Mouse (Mus musculus): ENCODE measurements around the gene Serpine1. TPM values are rescaled to one million over a fixed set of nuclear protein-coding genes. Genes with fewer than 3 reads are reported as not detected.

Gene Serpine1
- polyA plus RNA-seq, 1 experiment = 2.1 TPM

- Histone ChIP-seq H3K36me3 (ENCODE audit: control insufficient read depth, insufficient read depth, low read length) (peaks cover 7% of the 10 kb centered on the region), H3K27me3 (ENCODE audit: control insufficient read depth, insufficient read depth, low read length) (peaks cover 21% of the 10 kb centered on the region), H3K27ac (ENCODE audit: insufficient read depth, low read length) (no peak overlapping the region), H3K4me3 (ENCODE audit: extremely low read depth, insufficient read depth, insufficient read length) (peak overlapping the region; percentile 51; the same call in 1 of the 2 replicates), H3K4me1 (ENCODE audit: control insufficient read depth, insufficient read depth, insufficient read length) (peaks cover 28% of the 10 kb centered on the region)
- TF ChIP-seq POLR2A (IDR thresholded peaks at IDR 0.05; ENCODE audit: low read depth, low read length) (no peak), CTCF (IDR thresholded peaks at IDR 0.05; ENCODE audit: extremely low read depth, insufficient read depth, insufficient read length, insufficient replicate concordance) (no peak)
- peak; percentile 54 to 75 for DNase-seq (ENCODE audit: low read depth in 1 of 2, low spot score in 2 of 2)
- WGBS = under 1% methylated on average over 38 of the region's 49 CpGs
Observed at GRCm38 (mm10) chr5:137032641-137033074, 39.4 kb downstream of the Serpine1 start.

GRCm38 (mm10) chr5:137032033-137032421 is 40.0 kb downstream of the Serpine1 start:
- Histone ChIP-seq H3K27me3 (ENCODE audit: control insufficient read depth, insufficient read depth, low read length) (peaks cover 21% of the 10 kb centered on the region), H3K4me3 (ENCODE audit: extremely low read depth, insufficient read depth, insufficient read length) (peak overlapping the region; percentile 51), H3K4me1 (ENCODE audit: control insufficient read depth, insufficient read depth, insufficient read length) (peaks cover 28% of the 10 kb centered on the region), H3K27ac (ENCODE audit: insufficient read depth, low read length) (no peak overlapping the region), H3K36me3 (ENCODE audit: control insufficient read depth, insufficient read depth, low read length) (peaks cover 3% of the 10 kb centered on the region; the same call in 1 of the 2 replicates)
- 1% methylated on average over 26 of the region's 33 CpGs for WGBS
- no peak for DNase-seq (ENCODE audit: low read depth in 1 of 2, low spot score in 2 of 2)
- TF ChIP-seq CTCF (IDR thresholded peaks at IDR 0.05; ENCODE audit: extremely low read depth, insufficient read depth, insufficient read length, insufficient replicate concordance) (no peak), POLR2A (IDR thresholded peaks at IDR 0.05; ENCODE audit: low read depth, low read length) (no peak)

- Histone ChIP-seq H3K27me3 (ENCODE audit: control insufficient read depth, insufficient read depth, low read length) (peaks cover 21% of the 10 kb centered on the region), H3K4me3 (ENCODE audit: extremely low read depth, insufficient read depth, insufficient read length) (peak overlapping the region; percentile 51)
- DNase-seq (ENCODE audit: low read depth in 1 of 2, low spot score in 2 of 2) = no peak
Observed at GRCm38 (mm10) chr5:137031076-137032032, 40.7 kb downstream of the Serpine1 start.

GRCm38 (mm10) chr5:137030416-137030810 is 41.7 kb downstream of the Serpine1 start:
- Histone ChIP-seq H3K4me3 (ENCODE audit: extremely low read depth, insufficient read depth, insufficient read length) (peak overlapping the region; percentile 10; the same call in 1 of the 2 replicates), H3K4me1 (ENCODE audit: control insufficient read depth, insufficient read depth, insufficient read length) (peaks cover 28% of the 10 kb centered on the region), H3K27ac (ENCODE audit: insufficient read depth, low read length) (no peak overlapping the region), H3K27me3 (ENCODE audit: control insufficient read depth, insufficient read depth, low read length) (peaks cover 21% of the 10 kb centered on the region), H3K36me3 (ENCODE audit: control insufficient read depth, insufficient read depth, low read length) (no peaks in the 10 kb centered on the region; the same call in 1 of the 2 replicates)
- no peak for DNase-seq (ENCODE audit: low read depth in 1 of 2, low spot score in 2 of 2)
- TF ChIP-seq CTCF (IDR thresholded peaks at IDR 0.05; ENCODE audit: extremely low read depth, insufficient read depth, insufficient read length, insufficient replicate concordance) = no peak
- no peak for TF ChIP-seq POLR2A (IDR thresholded peaks at IDR 0.05; ENCODE audit: low read depth, low read length)
- 17% methylated on average over 22 of the region's 22 CpGs for WGBS

More at GRCm38 (mm10) chr5:137031076-137032032, 40.7 kb downstream of the Serpine1 start:
- peaks cover 28% of the 10 kb centered on the region for H3K4me1 ChIP-seq (ENCODE audit: control insufficient read depth, insufficient read depth, insufficient read length)
- WGBS = 4% methylated on average over 78 of the region's 78 CpGs
- no peak overlapping the region for H3K27ac ChIP-seq (ENCODE audit: insufficient read depth, low read length)
- TF ChIP-seq POLR2A (IDR thresholded peaks at IDR 0.05; ENCODE audit: low read depth, low read length) (no peak), CTCF (IDR thresholded peaks at IDR 0.05; ENCODE audit: extremely low read depth, insufficient read depth, insufficient read length, insufficient replicate concordance) (no peak)
- no peaks in the 10 kb centered on the region; the same call in 1 of the 2 replicates for H3K36me3 ChIP-seq (ENCODE audit: control insufficient read depth, insufficient read depth, low read length)

- no peak overlapping the region for H3K27ac ChIP-seq (ENCODE audit: insufficient read depth, low read length)
- H3K27me3 ChIP-seq (ENCODE audit: control insufficient read depth, insufficient read depth, low read length) = peaks cover 21% of the 10 kb centered on the region
- H3K4me3 ChIP-seq (ENCODE audit: extremely low read depth, insufficient read depth, insufficient read length) = peak overlapping the region; percentile 10; the same call in 1 of the 2 replicates
- 2% methylated on average over 52 of the region's 52 CpGs for WGBS
- H3K36me3 ChIP-seq (ENCODE audit: control insufficient read depth, insufficient read depth, low read length) = no peaks in the 10 kb centered on the region
- TF ChIP-seq POLR2A (IDR thresholded peaks at IDR 0.05; ENCODE audit: low read depth, low read length) (no peak), CTCF (IDR thresholded peaks at IDR 0.05; ENCODE audit: extremely low read depth, insufficient read depth, insufficient read length, insufficient replicate concordance) (no peak)
- H3K4me1 ChIP-seq (ENCODE audit: control insufficient read depth, insufficient read depth, insufficient read length) = peaks cover 28% of the 10 kb centered on the region
- DNase-seq (ENCODE audit: low read depth in 1 of 2, low spot score in 2 of 2) = peak; percentile 84 to 90
Observed at GRCm38 (mm10) chr5:137029643-137030415, 42.2 kb downstream of the Serpine1 start.

GRCm38 (mm10) chr5:137029273-137029585 is 42.8 kb downstream of the Serpine1 start:
- Histone ChIP-seq H3K36me3 (ENCODE audit: control insufficient read depth, insufficient read depth, low read length) (no peaks in the 10 kb centered on the region), H3K4me3 (ENCODE audit: extremely low read depth, insufficient read depth, insufficient read length) (no peak overlapping the region), H3K4me1 (ENCODE audit: control insufficient read depth, insufficient read depth, insufficient read length) (peaks cover 28% of the 10 kb centered on the region), H3K27me3 (ENCODE audit: control insufficient read depth, insufficient read depth, low read length) (peaks cover 21% of the 10 kb centered on the region), H3K27ac (ENCODE audit: insufficient read depth, low read length) (no peak overlapping the region)
- TF ChIP-seq CTCF (IDR thresholded peaks at IDR 0.05; ENCODE audit: extremely low read depth, insufficient read depth, insufficient read length, insufficient replicate concordance) (no peak), POLR2A (IDR thresholded peaks at IDR 0.05; ENCODE audit: low read depth, low read length) (no peak)
- 6% methylated on average over 8 of the region's 8 CpGs for WGBS
- DNase-seq (ENCODE audit: low read depth in 1 of 2, low spot score in 2 of 2) = no peak
